Mouse (Mus musculus): Measurements from ENCODE around the gene Zfp367.

The Zfp367 gene

GRCm38 (mm10) chr13:64089130-64089529 is 63.9 kb downstream of the Zfp367 start, which contains the start of gene Hsd17b3:
Hsd17b3 (minus strand) TSS chr13:64089230.
- no peak for DNase-seq

GRCm38 (mm10) chr13:64088057-64088456 is 64.9 kb downstream of the Zfp367 start:
- DNase-seq, result no peak

GRCm38 (mm10) chr13:64086036-64086435 is 67.0 kb downstream of the Zfp367 start:
- DNase-seq, result no peak

- no peak for DNase-seq
Observed at GRCm38 (mm10) chr13:64083331-64083730, 69.7 kb downstream of the Zfp367 start.
